Mouse (Mus musculus): Measurements from ENCODE around the gene Slc28a3. TPM values are rescaled to one million over a fixed set of nuclear protein-coding genes. Genes with fewer than 3 reads are reported as not detected.

Slc28a3 gene
- polyA plus RNA-seq, 1 experiment from 2014 or later, result 0.08 TPM

DNA sequence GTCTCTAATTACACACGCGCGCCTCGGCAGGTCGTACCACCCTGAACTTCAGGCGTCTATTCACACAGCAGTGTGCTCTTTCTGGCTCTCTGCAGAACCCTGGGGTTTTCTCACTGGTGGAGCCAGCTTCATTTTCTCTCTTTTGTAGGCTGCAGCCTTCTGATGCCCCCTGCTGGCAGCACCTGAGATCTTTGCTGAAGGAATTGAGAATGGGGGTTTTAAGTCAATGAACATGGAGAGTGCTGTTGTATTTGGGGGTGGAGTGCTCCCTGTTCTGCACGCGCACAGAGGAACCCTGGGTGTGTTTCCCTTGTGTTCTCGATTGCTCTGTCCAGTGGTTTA is 21.2 kb downstream of the Slc28a3 start:
- no peak overlapping the region for H3K9ac ChIP-seq (ENCODE audit: low read depth, low read length)
- DNase-seq (ENCODE audit: low spot score) (peak; percentile 56), ATAC-seq (replicated peaks; ENCODE audit: low FRiP score) (no peak)
- H3K27me3 ChIP-seq (replicated peaks; ENCODE audit: control insufficient read depth, insufficient read depth, low read length), result 0 out of 2 replicates have a peak, but pooled peaks cover 3% of the 10 kb centered on the region
- H3K4me1 ChIP-seq (replicated peaks; ENCODE audit: control insufficient read depth, insufficient read depth, low read length), result no peaks in the 10 kb centered on the region
- H3K4me2 ChIP-seq, result peak overlapping the region; percentile 47
- H3K36me3 ChIP-seq (ENCODE audit: control insufficient read depth, insufficient read depth, low read length), result no peaks in the 10 kb centered on the region
- no peak overlapping the region for H3K4me3 ChIP-seq (ENCODE audit: low read depth, low read length)
- H3K9me3 ChIP-seq (ENCODE audit: control insufficient read depth, low read length), result no peaks in the 10 kb centered on the region
- 4% methylated on average over 9 of the region's 9 CpGs for WGBS
- no peak overlapping the region for H3K27ac ChIP-seq (ENCODE audit: low read depth, low read length)

DNA sequence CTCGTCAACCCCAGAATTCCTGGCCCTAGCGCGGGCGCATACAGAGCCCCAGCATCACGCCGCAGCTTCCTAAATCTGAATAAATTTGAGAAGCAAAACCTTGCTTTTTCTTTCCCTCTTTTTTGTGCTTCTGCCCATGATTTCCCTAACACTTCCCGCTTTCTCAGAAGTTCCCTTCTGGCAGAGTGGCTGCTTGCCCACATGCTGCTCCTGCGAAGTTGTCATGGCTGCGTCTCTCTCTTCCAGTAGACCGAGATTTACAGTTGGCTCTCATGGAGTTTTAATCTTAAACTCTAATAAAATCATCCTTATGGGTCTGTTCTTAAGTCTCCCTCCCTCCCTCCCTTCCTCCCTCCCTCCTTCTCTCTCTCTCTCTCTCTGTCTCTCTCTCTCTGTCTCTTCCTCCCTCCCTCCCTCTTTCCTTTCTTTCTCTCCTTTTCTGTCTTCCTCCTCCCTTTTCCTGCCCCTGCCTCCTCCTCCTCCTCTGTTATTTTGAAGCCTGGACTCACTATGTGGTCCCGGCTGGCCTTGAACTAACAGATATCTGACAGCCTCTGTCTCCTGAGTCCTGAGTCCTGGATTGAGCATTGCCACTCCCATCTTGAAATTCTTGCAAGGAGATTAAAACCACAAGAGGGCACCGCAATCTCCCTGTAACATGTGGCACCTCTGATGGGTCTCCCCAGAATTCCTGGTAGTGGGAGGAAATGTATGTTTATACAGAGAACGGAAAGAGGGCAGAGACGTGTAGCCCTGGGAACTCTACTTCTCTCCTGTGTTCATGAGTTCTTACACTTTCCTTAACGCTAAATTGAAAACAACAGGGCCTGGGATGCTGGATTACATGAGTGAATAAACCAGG is 21.8 kb downstream of the Slc28a3 start:
- 49% methylated on average over 15 of the region's 15 CpGs for WGBS
- Histone ChIP-seq H3K36me3 (ENCODE audit: control insufficient read depth, insufficient read depth, low read length) (no peaks in the 10 kb centered on the region), H3K9ac (ENCODE audit: low read depth, low read length) (no peak overlapping the region), H3K27ac (ENCODE audit: low read depth, low read length) (no peak overlapping the region), H3K4me1 (replicated peaks; ENCODE audit: control insufficient read depth, insufficient read depth, low read length) (no peaks in the 10 kb centered on the region), H3K4me3 (ENCODE audit: low read depth, low read length) (no peak overlapping the region), H3K9me3 (ENCODE audit: control insufficient read depth, low read length) (no peaks in the 10 kb centered on the region), H3K4me2 (peak overlapping the region; percentile 47), H3K27me3 (replicated peaks; ENCODE audit: control insufficient read depth, insufficient read depth, low read length) (0 out of 2 replicates have a peak, but pooled peaks cover 3% of the 10 kb centered on the region)
- ATAC-seq (replicated peaks; ENCODE audit: low FRiP score), result no peak
- DNase-seq (ENCODE audit: low spot score), result no peak

DNA sequence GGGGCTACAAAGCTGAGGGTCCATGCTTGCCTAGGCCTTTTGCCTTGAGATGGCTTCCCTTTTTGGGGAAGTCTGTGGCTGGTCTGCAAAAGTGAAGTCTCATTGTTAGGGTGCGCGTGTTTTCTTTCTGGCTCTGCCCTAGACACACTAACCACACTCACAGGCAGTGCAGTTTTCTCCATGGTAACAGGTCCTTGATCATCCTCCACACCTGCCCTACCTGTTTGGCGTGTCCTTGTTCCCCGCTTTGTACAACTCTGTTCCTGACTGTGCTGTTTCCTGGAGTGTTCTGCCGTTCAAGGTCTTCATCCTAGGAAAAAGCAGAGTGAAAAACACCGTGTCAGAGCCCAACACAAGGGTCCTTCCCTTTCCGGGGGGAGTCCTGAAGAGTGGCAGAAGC is 22.7 kb downstream of the Slc28a3 start:
- no peaks in the 10 kb centered on the region for H3K36me3 ChIP-seq (ENCODE audit: control insufficient read depth, insufficient read depth, low read length)
- H3K4me1 ChIP-seq (replicated peaks; ENCODE audit: control insufficient read depth, insufficient read depth, low read length), result no peaks in the 10 kb centered on the region
- ATAC-seq (replicated peaks; ENCODE audit: low FRiP score) (no peak), DNase-seq (ENCODE audit: low spot score) (no peak)
- H3K4me2 ChIP-seq, result no peak overlapping the region
- H3K9ac ChIP-seq (ENCODE audit: low read depth, low read length), result no peak overlapping the region
- 0 out of 2 replicates have a peak, but pooled peaks cover 3% of the 10 kb centered on the region for H3K27me3 ChIP-seq (replicated peaks; ENCODE audit: control insufficient read depth, insufficient read depth, low read length)
- WGBS, result 70% methylated on average over 7 of the region's 7 CpGs
- no peaks in the 10 kb centered on the region for H3K9me3 ChIP-seq (ENCODE audit: control insufficient read depth, low read length)
- no peak overlapping the region for H3K27ac ChIP-seq (ENCODE audit: low read depth, low read length)
- no peak overlapping the region for H3K4me3 ChIP-seq (ENCODE audit: low read depth, low read length)

DNA sequence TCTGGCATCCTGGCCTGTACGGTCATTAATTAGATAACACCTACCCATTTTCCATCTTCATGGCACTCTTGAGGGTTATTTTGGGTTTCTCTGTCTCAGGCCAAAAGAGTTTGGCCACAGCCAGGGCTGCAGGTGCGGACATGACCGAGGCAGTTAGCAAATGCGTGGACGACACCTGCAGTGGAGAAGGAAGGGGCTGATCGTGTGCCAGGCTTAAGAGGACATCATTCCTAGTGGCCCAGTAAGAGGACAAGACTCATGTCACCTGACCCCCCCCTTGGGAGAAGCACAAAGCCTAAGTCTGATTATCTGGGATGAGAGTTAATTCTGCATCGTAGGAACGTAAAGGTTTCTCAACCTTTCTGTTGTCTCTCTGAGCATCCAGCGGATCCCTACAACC is 44.5 kb downstream of the Slc28a3 start:
- H3K36me3 ChIP-seq (ENCODE audit: control insufficient read depth, insufficient read depth, low read length), result no peaks in the 10 kb centered on the region
- ATAC-seq (replicated peaks; ENCODE audit: low FRiP score) (no peak), DNase-seq (ENCODE audit: low spot score) (no peak)
- no peak overlapping the region for H3K4me2 ChIP-seq
- H3K27ac ChIP-seq (ENCODE audit: low read depth, low read length), result no peak overlapping the region
- no peaks in the 10 kb centered on the region for H3K4me1 ChIP-seq (replicated peaks; ENCODE audit: control insufficient read depth, insufficient read depth, low read length)
- H3K9me3 ChIP-seq (ENCODE audit: control insufficient read depth, low read length), result no peaks in the 10 kb centered on the region
- no peaks in the 10 kb centered on the region for H3K27me3 ChIP-seq (replicated peaks; ENCODE audit: control insufficient read depth, insufficient read depth, low read length)
- H3K9ac ChIP-seq (ENCODE audit: low read depth, low read length), result no peak overlapping the region
- 88% methylated on average over 9 of the region's 9 CpGs for whole genome bisulfite sequencing
- H3K4me3 ChIP-seq (ENCODE audit: low read depth, low read length), result no peak overlapping the region

DNA sequence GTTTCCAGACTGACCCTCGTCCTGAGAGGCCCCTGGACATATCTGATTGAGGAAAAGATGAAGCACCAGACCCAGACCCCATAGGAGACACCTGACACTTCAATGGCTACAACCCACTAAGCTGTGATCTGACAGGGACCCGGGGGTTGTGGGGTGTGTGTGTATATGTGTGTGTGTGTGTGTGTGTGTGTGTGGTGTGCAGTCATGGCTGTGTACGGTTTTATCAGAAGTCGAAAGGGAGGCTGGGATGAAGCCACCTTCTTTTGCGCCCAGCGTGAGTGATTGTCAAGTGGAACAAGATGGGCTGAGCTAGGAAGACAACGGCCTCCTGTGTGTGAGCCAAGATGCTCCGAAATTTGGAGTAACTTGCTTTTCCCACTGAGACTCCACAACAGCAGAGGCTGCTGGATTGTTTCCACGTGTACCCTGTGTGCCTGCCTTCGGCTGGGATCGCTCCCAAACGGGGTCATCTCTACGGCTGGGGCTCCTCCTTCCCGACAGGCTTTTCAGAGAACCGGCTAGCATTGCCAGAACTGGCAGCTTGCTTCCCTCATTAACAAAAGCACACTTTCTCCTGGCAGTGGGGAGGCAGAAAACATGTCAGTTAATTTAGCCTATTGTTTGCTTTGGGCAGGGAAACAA is 50.1 kb downstream of the Slc28a3 start:
- DNase-seq (ENCODE audit: low spot score) (no peak), ATAC-seq (replicated peaks; ENCODE audit: low FRiP score) (no peak)
- Histone ChIP-seq H3K4me3 (ENCODE audit: low read depth, low read length) (no peak overlapping the region), H3K4me2 (no peak overlapping the region), H3K9me3 (ENCODE audit: control insufficient read depth, low read length) (no peaks in the 10 kb centered on the region), H3K9ac (ENCODE audit: low read depth, low read length) (no peak overlapping the region), H3K4me1 (replicated peaks; ENCODE audit: control insufficient read depth, insufficient read depth, low read length) (no peaks in the 10 kb centered on the region), H3K27me3 (replicated peaks; ENCODE audit: control insufficient read depth, insufficient read depth, low read length) (0 out of 2 replicates have a peak, but pooled peaks cover 2% of the 10 kb centered on the region), H3K27ac (ENCODE audit: low read depth, low read length) (no peak overlapping the region), H3K36me3 (ENCODE audit: control insufficient read depth, insufficient read depth, low read length) (no peaks in the 10 kb centered on the region)
- 75% methylated on average over 15 of the region's 15 CpGs for WGBS

DNA sequence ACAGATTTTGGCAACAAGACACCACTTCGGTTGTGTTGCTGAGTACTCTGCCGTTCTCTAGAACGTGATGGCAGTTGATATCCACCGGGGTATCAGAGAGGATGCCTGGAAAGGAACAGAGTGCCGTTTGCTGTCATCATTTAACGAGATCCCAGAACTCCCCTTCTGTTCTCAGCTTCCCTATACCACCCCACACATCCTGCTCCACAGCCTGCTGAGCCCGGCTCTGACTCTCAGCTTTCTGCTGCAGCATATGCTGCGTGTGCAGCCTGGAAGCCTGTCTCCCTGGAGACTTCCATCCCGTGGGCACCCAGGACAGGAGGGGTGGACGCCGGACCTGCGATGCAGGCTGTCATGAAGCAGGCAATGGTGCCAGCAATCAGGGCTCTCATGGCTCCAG is 52.5 kb downstream of the Slc28a3 start:
- ATAC-seq (replicated peaks; ENCODE audit: low FRiP score) (no peak), DNase-seq (ENCODE audit: low spot score) (no peak)
- Histone ChIP-seq H3K27me3 (replicated peaks; ENCODE audit: control insufficient read depth, insufficient read depth, low read length) (0 out of 2 replicates have a peak, but pooled peaks cover 2% of the 10 kb centered on the region), H3K4me3 (ENCODE audit: low read depth, low read length) (no peak overlapping the region), H3K9me3 (ENCODE audit: control insufficient read depth, low read length) (no peaks in the 10 kb centered on the region), H3K27ac (ENCODE audit: low read depth, low read length) (no peak overlapping the region), H3K36me3 (ENCODE audit: control insufficient read depth, insufficient read depth, low read length) (no peaks in the 10 kb centered on the region), H3K9ac (ENCODE audit: low read depth, low read length) (no peak overlapping the region), H3K4me2 (no peak overlapping the region), H3K4me1 (replicated peaks; ENCODE audit: control insufficient read depth, insufficient read depth, low read length) (no peaks in the 10 kb centered on the region)
- WGBS, result 84% methylated on average over 12 of the region's 12 CpGs

DNA sequence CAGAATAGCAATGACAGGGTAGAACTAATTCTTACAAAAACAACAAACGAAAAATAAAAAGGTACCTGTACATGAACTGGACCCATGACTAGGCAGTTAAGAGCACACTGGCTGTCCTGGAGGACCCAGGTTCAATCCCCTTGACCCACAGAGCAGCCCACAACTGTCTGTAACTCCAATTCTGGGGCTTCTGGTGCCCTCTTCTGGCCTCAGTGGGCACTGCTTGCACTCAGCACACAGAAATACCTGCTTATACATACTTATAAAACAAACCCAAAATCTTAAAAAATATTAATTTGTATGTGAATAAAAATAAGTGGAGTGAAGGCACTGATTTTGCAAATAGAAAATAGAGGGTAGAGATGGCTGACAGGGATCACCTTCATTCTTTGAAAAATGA is 54.7 kb downstream of the Slc28a3 start:
- WGBS, result 76% methylated on average over 1 of the region's 1 CpGs
- no peak overlapping the region for H3K4me2 ChIP-seq
- H3K9ac ChIP-seq (ENCODE audit: low read depth, low read length), result no peak overlapping the region
- no peak for DNase-seq (ENCODE audit: low spot score)
- no peaks in the 10 kb centered on the region for H3K9me3 ChIP-seq (ENCODE audit: control insufficient read depth, low read length)
- no peak overlapping the region for H3K27ac ChIP-seq (ENCODE audit: low read depth, low read length)
- no peaks in the 10 kb centered on the region for H3K4me1 ChIP-seq (replicated peaks; ENCODE audit: control insufficient read depth, insufficient read depth, low read length)
- H3K27me3 ChIP-seq (replicated peaks; ENCODE audit: control insufficient read depth, insufficient read depth, low read length), result 0 out of 2 replicates have a peak, but pooled peaks cover 2% of the 10 kb centered on the region
- H3K4me3 ChIP-seq (ENCODE audit: low read depth, low read length), result no peak overlapping the region
- no peaks in the 10 kb centered on the region for H3K36me3 ChIP-seq (ENCODE audit: control insufficient read depth, insufficient read depth, low read length)
- ATAC-seq (replicated peaks; ENCODE audit: low FRiP score), result no peak

DNA sequence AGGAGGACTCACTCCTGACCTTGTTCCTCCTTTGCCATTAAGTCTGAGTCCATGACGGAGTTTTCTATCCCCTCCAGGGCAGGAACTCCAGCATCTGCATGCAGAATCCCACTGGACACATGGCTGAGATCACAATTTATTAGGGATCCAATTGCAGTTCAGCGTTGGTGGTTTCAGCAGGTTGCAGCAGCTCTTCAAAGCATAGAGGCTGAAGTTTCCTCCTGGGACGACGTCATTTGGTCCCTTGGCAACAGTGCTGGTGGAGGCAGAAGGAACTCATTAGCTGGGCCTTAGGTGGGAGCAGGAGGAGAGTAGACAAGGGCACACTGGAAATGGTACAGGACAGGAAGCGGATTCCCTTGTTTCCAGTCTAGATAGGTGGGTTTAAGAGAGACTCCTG is 55.1 kb downstream of the Slc28a3 start:
- WGBS, result 67% methylated on average over 5 of the region's 5 CpGs
- H3K4me2 ChIP-seq, result no peak overlapping the region

More for the DNA sequence above, 55.1 kb downstream of the Slc28a3 start:
- no peaks in the 10 kb centered on the region for H3K36me3 ChIP-seq (ENCODE audit: control insufficient read depth, insufficient read depth, low read length)
- no peaks in the 10 kb centered on the region for H3K4me1 ChIP-seq (replicated peaks; ENCODE audit: control insufficient read depth, insufficient read depth, low read length)
- H3K9ac ChIP-seq (ENCODE audit: low read depth, low read length), result no peak overlapping the region
- no peak overlapping the region for H3K27ac ChIP-seq (ENCODE audit: low read depth, low read length)
- 0 out of 2 replicates have a peak, but pooled peaks cover 2% of the 10 kb centered on the region for H3K27me3 ChIP-seq (replicated peaks; ENCODE audit: control insufficient read depth, insufficient read depth, low read length)
- DNase-seq (ENCODE audit: low spot score) (no peak), ATAC-seq (replicated peaks; ENCODE audit: low FRiP score) (no peak)
- H3K4me3 ChIP-seq (ENCODE audit: low read depth, low read length), result no peak overlapping the region
- H3K9me3 ChIP-seq (ENCODE audit: control insufficient read depth, low read length), result no peaks in the 10 kb centered on the region
